Mouse (Mus musculus) neural tube, embryonic 12.5 days (tissue): ENCODE measurements around the gene Chst8. TPM values are rescaled to one million over a fixed set of nuclear protein-coding genes. Genes with fewer than 3 reads are reported as not detected.
A peak's percentile ranks its signal among the peaks of the same experiment; 100 is the strongest.

Experiments used
- ATAC-seq: fragments of 200-750 bp; cut with Nextera tagmentation; 2 replicates; pipeline ENCODE4 v1.8.0; 2017; ENCODE audit warnings: low read depth, mild to moderate bottlenecking, moderate TSS enrichment, moderate library complexity; ENCODE audit not compliant: low FRiP score
- H3K27ac ChIP-seq: fragments of 300-500 bp; sonication (generic); 2 replicates; pipeline ENCODE4 v1.5.1; 2016
- H3K27me3 ChIP-seq: fragments of 300-500 bp; sonication (generic); replicated peaks from 2 replicates; pipeline ENCODE4 v1.6.1; 2016; ENCODE audit warnings: mild to moderate bottlenecking
- H3K36me3 ChIP-seq: fragments of 300-500 bp; sonication (generic); 2 replicates; pipeline ENCODE4 v1.6.1; 2016; ENCODE audit warnings: mild to moderate bottlenecking
- H3K4me1 ChIP-seq: fragments of 300-500 bp; sonication (generic); 2 replicates; pipeline ENCODE4 v1.6.1; 2016
- H3K4me2 ChIP-seq: fragments of 300-500 bp; sonication (generic); replicated peaks from 2 replicates; pipeline ENCODE4 v1.6.1; 2016; ENCODE audit warnings: mild to moderate bottlenecking
- H3K4me3 ChIP-seq: fragments of 300-500 bp; sonication (generic); 2 replicates; pipeline ENCODE4 v1.5.1; 2016
- H3K9ac ChIP-seq: fragments of 300-500 bp; sonication (generic); 2 replicates; pipeline ENCODE4 v1.6.1; 2016; ENCODE audit warnings: mild to moderate bottlenecking
- H3K9me3 ChIP-seq: fragments of 300-500 bp; sonication (generic); 2 replicates; pipeline ENCODE4 v1.6.1; 2016; ENCODE audit warnings: mild to moderate bottlenecking
- WGBS: fragments of 180-500 bp; shearing (Covaris S2); methylation state at CpG from one replicate; pipeline ENCODE4 v1.1.7; 2016; 5-methylcytosine and 5-hydroxymethylcytosine counted together
- polyA plus RNA-seq: library from polyadenylated mRNA; unstranded; fragments of >200 nt; fragmentation: Nextera tagmentation; extraction: Ambion mirVana; gene quantifications from 2 replicates; pipeline ENCODE4 v1.2.1, GENCODE M21; 2016

The Chst8 gene
- polyA plus RNA-seq, 1 experiment from 2014 or later, result 42.4 TPM

- no peaks in the 10 kb centered on the region for H3K36me3 ChIP-seq
- peak overlapping the region; percentile 44 for H3K4me2 ChIP-seq
- H3K4me3 ChIP-seq, result no peak overlapping the region
- peaks cover 35% of the 10 kb centered on the region for H3K4me1 ChIP-seq
- peak overlapping the region; percentile 62; the same call in 1 of the 2 replicates for H3K27ac ChIP-seq
- 0 out of 2 replicates have a peak, but pooled peaks have one; percentile 41 for ATAC-seq
- WGBS, result 7% methylated on average over 11 of the region's 11 CpGs
- no peaks in the 10 kb centered on the region for H3K27me3 ChIP-seq
- no peaks in the 10 kb centered on the region for H3K9me3 ChIP-seq
- H3K9ac ChIP-seq, result no peak overlapping the region
These were observed 13.8 kb downstream of the Chst8 start for GRCm38 (mm10) chr7:34798441-34799403.

- 8% methylated on average over 12 of the region's 12 CpGs for WGBS
- Histone ChIP-seq H3K36me3 (no peaks in the 10 kb centered on the region), H3K27ac (peak overlapping the region; percentile 62; the same call in 1 of the 2 replicates), H3K4me2 (peak overlapping the region; percentile 44), H3K4me3 (no peak overlapping the region), H3K4me1 (peaks cover 35% of the 10 kb centered on the region), H3K9me3 (no peaks in the 10 kb centered on the region), H3K9ac (no peak overlapping the region), H3K27me3 (no peaks in the 10 kb centered on the region)
- ATAC-seq, result peak; percentile 38
These were observed 14.5 kb downstream of the Chst8 start for GRCm38 (mm10) chr7:34798039-34798438.

- no peak for ATAC-seq
- Histone ChIP-seq H3K4me3 (no peak overlapping the region), H3K4me2 (no peak overlapping the region), H3K27ac (no peak overlapping the region), H3K4me1 (0 out of 2 replicates have a peak, but pooled peaks cover 2% of the 10 kb centered on the region), H3K36me3 (no peaks in the 10 kb centered on the region), H3K9me3 (no peaks in the 10 kb centered on the region), H3K27me3 (no peaks in the 10 kb centered on the region), H3K9ac (no peak overlapping the region)
- WGBS, result 82% methylated on average over 7 of the region's 7 CpGs
These were observed 22.1 kb downstream of the Chst8 start for GRCm38 (mm10) chr7:34790459-34790858.

- Histone ChIP-seq H3K4me2 (no peak overlapping the region), H3K4me1 (peaks cover 13% of the 10 kb centered on the region), H3K27me3 (no peaks in the 10 kb centered on the region), H3K4me3 (no peak overlapping the region), H3K36me3 (no peaks in the 10 kb centered on the region), H3K9me3 (no peaks in the 10 kb centered on the region), H3K9ac (no peak overlapping the region), H3K27ac (no peak overlapping the region)
- ATAC-seq, result no peak
These were observed 25.3 kb downstream of the Chst8 start for GRCm38 (mm10) chr7:34787171-34787570.

- ATAC-seq, result peak; percentile 61; the same call in 1 of the 2 replicates
- Histone ChIP-seq H3K4me1 (peaks cover 13% of the 10 kb centered on the region), H3K27me3 (no peaks in the 10 kb centered on the region), H3K9me3 (0 out of 2 replicates have a peak, but pooled peaks cover 4% of the 10 kb centered on the region), H3K9ac (no peak overlapping the region), H3K4me3 (no peak overlapping the region), H3K27ac (no peak overlapping the region), H3K36me3 (no peaks in the 10 kb centered on the region), H3K4me2 (no peak overlapping the region)
- 41% methylated on average over 6 of the region's 6 CpGs for WGBS
These were observed 27.5 kb downstream of the Chst8 start for GRCm38 (mm10) chr7:34785052-34785451.

GRCm38 (mm10) chr7:34784469-34784868 is 28.0 kb downstream of the Chst8 start:
- Histone ChIP-seq H3K4me3 (no peak overlapping the region), H3K27me3 (no peaks in the 10 kb centered on the region), H3K4me2 (no peak overlapping the region), H3K9ac (no peak overlapping the region), H3K27ac (peak overlapping the region; percentile 29; the same call in 1 of the 2 replicates), H3K4me1 (peaks cover 13% of the 10 kb centered on the region), H3K36me3 (no peaks in the 10 kb centered on the region), H3K9me3 (0 out of 2 replicates have a peak, but pooled peaks cover 4% of the 10 kb centered on the region)
- 71% methylated on average over 9 of the region's 9 CpGs for WGBS
- no peak for ATAC-seq

- H3K27me3 ChIP-seq, result no peaks in the 10 kb centered on the region
- H3K4me2 ChIP-seq, result no peak overlapping the region
- no peak overlapping the region for H3K27ac ChIP-seq
- H3K4me3 ChIP-seq, result no peak overlapping the region
- peaks cover 13% of the 10 kb centered on the region for H3K4me1 ChIP-seq
- H3K9ac ChIP-seq, result no peak overlapping the region
- ATAC-seq, result no peak
- H3K36me3 ChIP-seq, result no peaks in the 10 kb centered on the region
- H3K9me3 ChIP-seq, result 0 out of 2 replicates have a peak, but pooled peaks cover 4% of the 10 kb centered on the region
These were observed 30.5 kb downstream of the Chst8 start for GRCm38 (mm10) chr7:34781988-34782387.

GRCm38 (mm10) chr7:34781217-34781616 is 31.3 kb downstream of the Chst8 start:
- ATAC-seq, result no peak
- Histone ChIP-seq H3K27ac (no peak overlapping the region), H3K4me3 (no peak overlapping the region), H3K4me1 (peaks cover 13% of the 10 kb centered on the region), H3K9ac (no peak overlapping the region), H3K27me3 (no peaks in the 10 kb centered on the region), H3K36me3 (no peaks in the 10 kb centered on the region), H3K9me3 (0 out of 2 replicates have a peak, but pooled peaks cover 4% of the 10 kb centered on the region), H3K4me2 (no peak overlapping the region)
- WGBS, result 94% methylated on average over 2 of the region's 2 CpGs

GRCm38 (mm10) chr7:34778426-34778825 is 34.1 kb downstream of the Chst8 start:
- WGBS, result 30% methylated on average over 9 of the region's 9 CpGs
- no peak for ATAC-seq
- H3K9me3 ChIP-seq, result 0 out of 2 replicates have a peak, but pooled peaks cover 4% of the 10 kb centered on the region
- H3K4me2 ChIP-seq, result no peak overlapping the region
- no peak overlapping the region for H3K27ac ChIP-seq
- H3K4me3 ChIP-seq, result no peak overlapping the region
- H3K9ac ChIP-seq, result no peak overlapping the region
- no peaks in the 10 kb centered on the region for H3K27me3 ChIP-seq
- H3K4me1 ChIP-seq, result peaks cover 21% of the 10 kb centered on the region
- no peaks in the 10 kb centered on the region for H3K36me3 ChIP-seq

GRCm38 (mm10) chr7:34775659-34776058 is 36.9 kb downstream of the Chst8 start:
- ATAC-seq, result peak; percentile 46; the same call in 1 of the 2 replicates
- WGBS, result 63% methylated on average over 12 of the region's 12 CpGs
- H3K9ac ChIP-seq, result no peak overlapping the region
- H3K27me3 ChIP-seq, result no peaks in the 10 kb centered on the region
- no peaks in the 10 kb centered on the region for H3K36me3 ChIP-seq
- H3K4me3 ChIP-seq, result no peak overlapping the region
- peaks cover 26% of the 10 kb centered on the region for H3K4me1 ChIP-seq
- no peak overlapping the region for H3K4me2 ChIP-seq
- H3K27ac ChIP-seq, result no peak overlapping the region
- 0 out of 2 replicates have a peak, but pooled peaks cover 2% of the 10 kb centered on the region for H3K9me3 ChIP-seq

- ATAC-seq, result no peak
- H3K4me1 ChIP-seq, result peaks cover 26% of the 10 kb centered on the region
- WGBS, result 78% methylated on average over 4 of the region's 4 CpGs
- H3K4me3 ChIP-seq, result no peak overlapping the region
- H3K36me3 ChIP-seq, result no peaks in the 10 kb centered on the region
- 0 out of 2 replicates have a peak overlapping the region, but pooled peaks have one; percentile 31 for H3K4me2 ChIP-seq
- no peak overlapping the region for H3K27ac ChIP-seq
- H3K9me3 ChIP-seq, result no peaks in the 10 kb centered on the region
- no peak overlapping the region for H3K9ac ChIP-seq
- no peaks in the 10 kb centered on the region for H3K27me3 ChIP-seq
These were observed 37.6 kb downstream of the Chst8 start for GRCm38 (mm10) chr7:34774947-34775346.

GRCm38 (mm10) chr7:34774020-34774419 is 38.5 kb downstream of the Chst8 start:
- no peak overlapping the region for H3K4me3 ChIP-seq
- H3K9ac ChIP-seq, result no peak overlapping the region
- H3K27ac ChIP-seq, result peak overlapping the region; percentile 50; the same call in 1 of the 2 replicates
- H3K27me3 ChIP-seq, result no peaks in the 10 kb centered on the region
- H3K4me2 ChIP-seq, result peak overlapping the region; percentile 31
- no peaks in the 10 kb centered on the region for H3K9me3 ChIP-seq
- WGBS, result 35% methylated on average over 13 of the region's 13 CpGs
- no peaks in the 10 kb centered on the region for H3K36me3 ChIP-seq
- ATAC-seq, result no peak
- peaks cover 26% of the 10 kb centered on the region for H3K4me1 ChIP-seq
